Mouse (Mus musculus) midbrain, embryonic 13.5 days (tissue): ENCODE results near the gene Stx8. TPM values are rescaled to one million over a fixed set of nuclear protein-coding genes. Genes with fewer than 3 reads are reported as not detected.

Experiments used
- ATAC-seq: fragments of 200-750 bp; cut with Nextera tagmentation; 2 replicates; pipeline ENCODE4 v1.8.0; 2017; ENCODE audit warnings: mild to moderate bottlenecking, moderate TSS enrichment, moderate library complexity
- H3K27ac ChIP-seq: fragments of 300-500 bp; sonication (generic); 2 replicates; pipeline ENCODE4 v1.5.1; 2015; ENCODE audit warnings: inconsistent platforms, mild to moderate bottlenecking, moderate library complexity
- H3K27me3 ChIP-seq: fragments of 300-500 bp; sonication (generic); 2 replicates; pipeline ENCODE4 v1.6.1; 2015; ENCODE audit warnings: mild to moderate bottlenecking, inconsistent platforms
- H3K36me3 ChIP-seq: fragments of 300-500 bp; sonication (generic); 2 replicates; pipeline ENCODE4 v1.6.1; 2015; ENCODE audit warnings: mild to moderate bottlenecking, inconsistent platforms
- H3K4me1 ChIP-seq: fragments of 300-500 bp; sonication (generic); replicated peaks from 2 replicates; pipeline ENCODE4 v1.6.1; 2015; ENCODE audit warnings: inconsistent platforms
- H3K4me2 ChIP-seq: fragments of 300-500 bp; sonication (generic); replicated peaks from 2 replicates; pipeline ENCODE4 v1.6.1; 2015; ENCODE audit warnings: moderate library complexity, mild to moderate bottlenecking, inconsistent platforms
- H3K4me3 ChIP-seq: fragments of 300-500 bp; sonication (generic); replicated peaks from 2 replicates; pipeline ENCODE4 v1.5.1; 2015; ENCODE audit warnings: mild to moderate bottlenecking, inconsistent platforms
- H3K9ac ChIP-seq: fragments of 300-500 bp; sonication (generic); replicated peaks from 2 replicates; pipeline ENCODE4 v1.6.1; 2015; ENCODE audit warnings: mild to moderate bottlenecking, inconsistent platforms
- H3K9me3 ChIP-seq: fragments of 300-500 bp; sonication (generic); 2 replicates; pipeline ENCODE4 v1.6.1; 2016; ENCODE audit warnings: mild to moderate bottlenecking, inconsistent platforms
- WGBS: fragments of 180-500 bp; shearing (Covaris S2); methylation state at CpG from one replicate; pipeline ENCODE4 v1.1.7; 2015; 5-methylcytosine and 5-hydroxymethylcytosine counted together
- polyA plus RNA-seq: library from polyadenylated mRNA; unstranded; fragments of >200 nt; fragmentation: Nextera tagmentation; extraction: Ambion mirVana; gene quantifications from 2 replicates; pipeline ENCODE4 v1.2.1, GENCODE M21; 2015

The Stx8 gene
- polyA plus RNA-seq, 1 experiment from 2014 or later: 67.4 TPM

DNA sequence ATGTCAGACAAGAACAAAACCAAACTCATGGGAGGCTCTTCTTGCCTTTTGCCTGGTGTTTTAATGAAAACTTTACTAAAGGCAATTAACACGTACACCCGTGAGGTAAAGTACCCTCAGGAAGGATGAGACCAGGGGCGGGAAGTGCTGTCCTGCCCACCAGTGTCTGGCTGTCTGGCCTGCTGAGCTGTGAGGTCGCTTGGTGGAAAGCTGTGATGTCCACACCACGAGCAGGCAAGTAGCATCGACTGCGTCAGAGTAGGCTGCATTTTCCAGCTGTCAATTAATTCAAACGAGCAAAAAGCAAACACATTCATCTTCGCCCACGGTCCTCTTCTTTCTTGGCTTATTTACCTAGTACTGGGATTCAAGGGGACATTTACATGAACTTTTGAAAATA, 232.7 kb downstream of the Stx8 start:
- H3K36me3 ChIP-seq: no peaks in the 10 kb centered on the region
- H3K9me3 ChIP-seq: no peaks in the 10 kb centered on the region
- H3K27ac ChIP-seq: no peak overlapping the region
- no peaks in the 10 kb centered on the region for H3K27me3 ChIP-seq
- peaks cover 37% of the 10 kb centered on the region for H3K4me1 ChIP-seq
- 71% methylated on average over 10 of the region's 10 CpGs for WGBS
- no peak overlapping the region for H3K9ac ChIP-seq
- ATAC-seq: no peak
- no peak overlapping the region for H3K4me3 ChIP-seq
- no peak overlapping the region for H3K4me2 ChIP-seq

DNA sequence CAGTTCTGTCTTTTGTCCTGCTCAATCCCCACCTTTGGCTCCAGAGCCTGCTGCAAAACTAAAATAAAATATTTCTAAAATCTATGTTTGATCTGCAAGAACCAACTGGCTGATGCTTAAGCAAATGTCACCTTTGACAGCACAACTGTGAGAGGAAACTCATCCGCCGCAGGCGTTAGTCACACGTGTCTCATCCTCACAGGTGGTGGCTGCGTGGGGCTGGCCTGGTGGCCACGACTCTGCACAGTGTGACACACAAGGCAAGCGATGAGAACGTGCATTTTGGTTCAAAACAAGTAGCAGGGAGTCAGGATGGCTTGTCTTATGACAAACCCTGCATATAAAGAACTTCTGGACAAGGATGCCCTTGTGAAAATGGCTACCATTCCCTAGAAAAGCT, 233.1 kb downstream of the Stx8 start:
- Histone ChIP-seq H3K4me1 (peaks cover 37% of the 10 kb centered on the region), H3K4me2 (no peak overlapping the region), H3K27me3 (no peaks in the 10 kb centered on the region)

DNA sequence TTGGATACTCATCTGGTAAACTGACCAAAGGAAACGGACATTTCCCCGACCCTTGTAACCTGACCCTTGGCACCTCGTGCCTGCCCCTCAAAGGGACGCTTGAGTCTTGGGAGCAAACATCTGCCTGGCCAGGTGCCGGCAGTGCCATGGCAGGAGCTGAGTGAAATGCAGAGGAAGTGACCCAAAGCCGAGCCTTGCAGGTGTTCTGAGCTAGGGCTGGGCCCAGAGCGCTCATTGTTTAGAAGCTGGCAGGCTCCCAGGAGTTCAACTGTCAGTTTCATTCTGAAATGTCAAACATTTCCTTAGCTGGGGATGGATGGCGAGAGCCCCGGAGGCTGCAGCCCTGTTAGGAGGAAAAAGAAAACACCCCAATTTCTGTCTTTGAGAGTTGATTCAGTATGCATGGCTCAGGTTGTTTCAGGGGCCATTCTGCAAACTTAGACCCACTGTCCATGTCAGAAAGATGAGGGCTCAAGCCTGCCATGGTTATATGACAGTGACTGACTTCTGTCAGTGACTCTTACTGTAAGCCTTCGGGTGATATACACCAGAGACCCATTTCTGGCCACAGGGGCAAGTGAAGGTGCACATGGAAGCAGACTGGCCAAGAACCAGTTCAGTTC, 233.9 kb downstream of the Stx8 start:
- ATAC-seq: no peak

More for the DNA sequence above, 233.1 kb downstream of the Stx8 start:
- H3K9ac ChIP-seq: no peak overlapping the region
- H3K27ac ChIP-seq: 0 out of 2 replicates have a peak overlapping the region, but pooled peaks have one; percentile 1
- no peak for ATAC-seq
- 78% methylated on average over 8 of the region's 8 CpGs for WGBS
- H3K36me3 ChIP-seq: no peaks in the 10 kb centered on the region
- H3K4me3 ChIP-seq: no peak overlapping the region
- no peaks in the 10 kb centered on the region for H3K9me3 ChIP-seq

DNA sequence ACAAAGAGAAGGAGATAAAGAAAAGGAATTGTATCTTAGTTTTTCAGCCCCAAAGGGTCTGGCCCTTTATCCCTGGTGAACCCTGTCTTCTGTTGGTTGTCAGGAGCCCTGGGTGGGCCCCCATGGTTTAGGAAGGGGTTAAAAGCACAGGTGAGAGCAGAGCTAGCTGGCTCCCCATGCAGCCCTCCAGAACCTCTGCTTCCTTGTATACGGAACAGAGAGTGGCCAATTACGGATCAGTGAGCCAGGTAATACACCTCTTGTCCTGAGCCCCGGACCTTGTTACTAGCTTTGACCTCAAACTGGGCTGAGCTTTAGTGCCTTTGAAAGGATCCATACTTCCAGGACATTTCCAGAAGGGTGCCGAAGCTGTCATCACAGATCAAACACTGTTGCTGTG, 234.5 kb downstream of the Stx8 start:
- H3K9me3 ChIP-seq: no peaks in the 10 kb centered on the region
- no peak overlapping the region for H3K4me3 ChIP-seq
- H3K9ac ChIP-seq: no peak overlapping the region
- ATAC-seq: no peak
- no peak overlapping the region for H3K27ac ChIP-seq
- H3K27me3 ChIP-seq: no peaks in the 10 kb centered on the region
- WGBS: 79% methylated on average over 4 of the region's 4 CpGs
- peaks cover 30% of the 10 kb centered on the region for H3K4me1 ChIP-seq
- no peak overlapping the region for H3K4me2 ChIP-seq
- H3K36me3 ChIP-seq: no peaks in the 10 kb centered on the region

More for the DNA sequence above, 233.9 kb downstream of the Stx8 start:
- Histone ChIP-seq H3K27ac (no peak overlapping the region), H3K4me3 (no peak overlapping the region), H3K4me1 (peaks cover 34% of the 10 kb centered on the region), H3K36me3 (no peaks in the 10 kb centered on the region), H3K9ac (no peak overlapping the region), H3K27me3 (no peaks in the 10 kb centered on the region), H3K4me2 (no peak overlapping the region), H3K9me3 (no peaks in the 10 kb centered on the region)
- 37% methylated on average over 10 of the region's 10 CpGs for WGBS

DNA sequence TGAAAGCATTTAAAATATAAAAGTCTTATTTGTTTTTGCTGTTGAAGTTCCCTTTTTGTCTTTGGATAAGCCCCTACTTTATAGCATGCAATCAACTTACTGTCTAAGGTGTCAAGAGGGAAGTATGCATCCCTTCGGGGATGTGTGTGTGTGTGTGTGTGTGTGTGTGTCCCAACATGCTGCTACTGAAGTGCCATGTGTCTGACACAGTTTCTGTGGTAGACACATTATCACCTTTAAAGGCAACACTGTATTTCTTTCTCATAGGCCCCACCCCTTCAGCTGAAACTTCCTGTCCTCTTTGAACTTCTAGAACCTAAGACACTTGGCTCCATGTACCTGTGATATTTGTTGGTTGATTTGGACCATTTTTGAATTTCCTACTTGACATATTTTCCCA, 235.1 kb downstream of the Stx8 start:
- Histone ChIP-seq H3K4me3 (no peak overlapping the region), H3K9ac (no peak overlapping the region), H3K9me3 (no peaks in the 10 kb centered on the region), H3K4me1 (peaks cover 24% of the 10 kb centered on the region), H3K36me3 (no peaks in the 10 kb centered on the region), H3K4me2 (no peak overlapping the region), H3K27ac (no peak overlapping the region), H3K27me3 (no peaks in the 10 kb centered on the region)
- no peak for ATAC-seq
- WGBS: 89% methylated on average over 1 of the region's 1 CpGs

DNA sequence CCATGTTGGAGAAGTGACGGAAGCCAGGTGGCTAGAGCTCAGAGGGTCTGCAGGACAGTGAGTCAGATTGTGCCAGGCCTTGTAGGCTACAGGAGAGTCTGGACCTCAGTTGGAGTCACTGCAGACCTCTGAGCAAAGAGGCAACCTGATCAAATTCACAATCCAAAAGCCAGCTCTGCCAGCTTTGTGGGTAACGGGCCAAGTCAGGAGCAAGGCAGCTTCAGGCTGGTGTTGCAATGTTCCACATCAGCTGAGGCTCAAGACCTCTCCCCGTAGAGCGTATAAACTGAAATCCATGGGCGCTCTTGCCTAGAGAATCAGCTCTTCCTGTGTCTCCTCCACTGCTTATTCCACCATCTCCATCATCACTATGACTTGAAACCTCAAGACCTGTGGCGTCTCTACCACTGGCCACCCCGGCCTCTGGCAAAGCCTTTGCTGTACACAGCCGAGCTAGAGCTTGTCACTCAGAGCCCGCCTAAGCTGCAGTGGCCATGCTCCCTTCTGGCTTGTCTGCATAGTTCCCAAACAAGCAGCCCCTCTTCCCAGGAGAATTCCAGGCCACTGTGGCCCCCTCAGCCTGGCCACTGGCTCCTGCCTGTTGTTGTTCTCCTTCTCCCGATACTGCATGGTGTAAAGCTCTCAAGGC, 235.9 kb downstream of the Stx8 start:
- no peak for ATAC-seq
- H3K27me3 ChIP-seq: no peaks in the 10 kb centered on the region
- peaks cover 21% of the 10 kb centered on the region for H3K4me1 ChIP-seq
- H3K9ac ChIP-seq: 0 out of 2 replicates have a peak overlapping the region, but pooled peaks have one; percentile 10
- no peak overlapping the region for H3K4me2 ChIP-seq
- no peaks in the 10 kb centered on the region for H3K36me3 ChIP-seq
- H3K9me3 ChIP-seq: no peaks in the 10 kb centered on the region
- H3K27ac ChIP-seq: no peak overlapping the region
- WGBS: 79% methylated on average over 10 of the region's 10 CpGs
- no peak overlapping the region for H3K4me3 ChIP-seq

DNA sequence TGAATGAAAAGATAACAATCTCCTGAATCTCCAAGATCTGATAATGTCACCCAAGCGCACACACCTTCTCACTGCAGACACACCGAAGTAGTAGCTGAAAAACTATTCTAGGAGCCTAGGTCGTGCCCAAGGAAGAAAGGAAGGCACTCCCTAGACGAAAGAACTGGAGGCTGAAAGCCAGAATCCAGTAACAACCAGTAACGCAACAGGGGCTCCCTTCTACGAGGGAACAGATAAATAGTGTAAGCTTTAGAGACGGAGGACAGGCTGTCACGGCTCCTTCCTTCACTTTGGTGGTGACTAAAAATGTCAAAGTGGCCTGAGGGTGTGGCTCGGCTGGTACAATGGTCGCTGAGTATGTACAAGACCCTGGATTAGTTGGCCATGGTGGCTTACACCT, 236.6 kb downstream of the Stx8 start:
- peaks cover 27% of the 10 kb centered on the region for H3K4me1 ChIP-seq
- H3K9ac ChIP-seq: 0 out of 2 replicates have a peak overlapping the region, but pooled peaks have one; percentile 10
- no peak for ATAC-seq
- no peaks in the 10 kb centered on the region for H3K27me3 ChIP-seq
- no peak overlapping the region for H3K4me3 ChIP-seq
- no peaks in the 10 kb centered on the region for H3K9me3 ChIP-seq
- no peak overlapping the region for H3K4me2 ChIP-seq
- H3K36me3 ChIP-seq: no peaks in the 10 kb centered on the region
- H3K27ac ChIP-seq: no peak overlapping the region
- 52% methylated on average over 10 of the region's 10 CpGs for WGBS

DNA sequence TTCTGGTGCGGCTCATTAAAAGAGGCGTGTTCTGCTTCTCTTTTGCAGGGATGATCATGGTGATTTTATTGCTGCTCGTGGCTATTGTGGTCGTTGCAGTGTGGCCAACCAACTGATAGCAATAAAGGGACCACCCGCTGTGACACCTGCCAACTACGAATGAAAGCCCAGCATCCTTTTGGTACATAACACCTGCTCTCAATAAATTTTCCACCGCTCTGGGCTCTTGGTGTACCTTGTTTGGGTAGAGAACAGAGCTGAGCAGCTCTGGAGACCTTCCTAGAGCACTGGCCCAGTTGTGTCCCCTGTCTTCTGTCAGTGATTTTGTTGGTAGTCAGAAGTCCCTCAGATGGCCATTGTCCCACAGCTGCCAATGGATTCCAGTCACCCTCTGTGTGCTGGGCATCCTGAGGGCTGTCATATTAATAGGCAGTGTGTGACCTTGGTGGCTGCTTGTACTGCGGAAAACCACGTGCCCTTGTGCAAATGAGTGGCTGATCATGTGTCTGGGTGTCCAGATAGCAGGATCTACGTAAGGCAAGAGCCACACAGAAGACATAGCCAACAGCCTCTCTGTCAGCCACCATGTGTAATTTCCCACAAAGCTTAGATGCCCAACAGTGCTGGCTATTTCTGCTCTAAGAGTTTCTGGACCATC, 237.8 kb downstream of the Stx8 start:
- H3K9ac ChIP-seq: no peak overlapping the region
- H3K27me3 ChIP-seq: no peaks in the 10 kb centered on the region
- WGBS: 74% methylated on average over 10 of the region's 10 CpGs
- H3K27ac ChIP-seq: no peak overlapping the region
- H3K36me3 ChIP-seq: no peaks in the 10 kb centered on the region
- no peak overlapping the region for H3K4me2 ChIP-seq
- no peak for ATAC-seq
- no peaks in the 10 kb centered on the region for H3K9me3 ChIP-seq
- H3K4me3 ChIP-seq: no peak overlapping the region
- peaks cover 32% of the 10 kb centered on the region for H3K4me1 ChIP-seq

DNA sequence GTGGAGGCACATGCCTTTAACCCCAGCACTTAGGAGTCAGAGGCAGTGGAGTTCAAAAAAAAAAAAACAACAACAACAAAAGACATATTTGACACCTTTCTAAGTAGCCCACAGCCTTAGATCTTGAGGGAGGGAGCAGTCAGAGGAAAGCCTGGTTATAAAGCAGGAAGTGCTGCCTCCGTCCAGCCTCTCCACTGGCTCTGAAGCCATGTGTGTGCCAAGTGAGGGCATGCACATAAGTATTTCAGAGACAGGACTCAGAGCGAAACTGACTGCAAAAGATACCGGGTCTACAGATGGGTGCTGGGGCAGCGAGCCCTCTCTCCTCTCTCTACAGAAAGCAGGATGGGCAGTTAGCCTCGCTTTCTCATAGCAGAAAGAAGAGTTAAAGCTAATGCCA, 238.4 kb downstream of the Stx8 start:
- H3K27ac ChIP-seq: no peak overlapping the region
- H3K4me2 ChIP-seq: no peak overlapping the region
- H3K4me3 ChIP-seq: no peak overlapping the region
- peaks cover 29% of the 10 kb centered on the region for H3K4me1 ChIP-seq
- H3K9ac ChIP-seq: no peak overlapping the region
- H3K9me3 ChIP-seq: no peaks in the 10 kb centered on the region
- WGBS: 92% methylated on average over 5 of the region's 5 CpGs
- no peaks in the 10 kb centered on the region for H3K36me3 ChIP-seq
- no peaks in the 10 kb centered on the region for H3K27me3 ChIP-seq
- no peak for ATAC-seq

DNA sequence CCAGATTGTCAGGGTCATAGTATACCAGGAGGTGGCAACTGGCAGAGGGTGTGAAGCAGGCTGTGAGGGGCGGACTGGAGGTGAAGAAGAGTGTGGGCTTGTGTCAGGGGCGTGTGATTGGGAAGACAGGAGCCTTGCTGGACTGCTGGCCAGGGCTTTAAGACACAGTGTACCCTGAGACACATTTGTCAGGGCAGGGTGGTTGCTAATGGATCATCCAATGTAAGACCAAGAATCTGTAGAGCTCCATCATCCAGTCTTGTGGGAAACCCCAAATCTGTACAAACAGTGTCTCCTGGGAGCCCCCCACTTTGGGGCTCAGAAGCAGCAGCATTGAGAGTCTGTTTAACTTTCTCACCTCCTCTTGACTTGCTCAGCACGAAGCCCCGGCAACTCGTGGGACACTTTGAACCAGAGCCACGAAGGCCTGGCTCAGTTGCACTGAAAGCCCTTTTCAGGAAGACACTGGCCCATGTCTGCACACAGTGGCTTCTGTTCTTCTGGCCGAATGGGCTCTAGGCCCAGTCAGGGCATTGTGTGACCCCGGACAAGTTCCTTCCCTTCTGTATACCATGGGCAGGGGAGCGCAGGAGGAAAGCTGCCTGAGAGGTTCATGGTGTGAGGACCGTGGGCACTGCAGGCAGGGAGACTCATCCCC, 239.7 kb downstream of the Stx8 start:
- no peaks in the 10 kb centered on the region for H3K9me3 ChIP-seq
- H3K4me1 ChIP-seq: peaks cover 22% of the 10 kb centered on the region
- 89% methylated on average over 10 of the region's 10 CpGs for WGBS
- no peaks in the 10 kb centered on the region for H3K36me3 ChIP-seq
- H3K4me3 ChIP-seq: no peak overlapping the region
- no peaks in the 10 kb centered on the region for H3K27me3 ChIP-seq
- H3K9ac ChIP-seq: no peak overlapping the region
- H3K4me2 ChIP-seq: no peak overlapping the region
- ATAC-seq: 0 out of 2 replicates have a peak, but pooled peaks have one; percentile 20
- no peak overlapping the region for H3K27ac ChIP-seq

DNA sequence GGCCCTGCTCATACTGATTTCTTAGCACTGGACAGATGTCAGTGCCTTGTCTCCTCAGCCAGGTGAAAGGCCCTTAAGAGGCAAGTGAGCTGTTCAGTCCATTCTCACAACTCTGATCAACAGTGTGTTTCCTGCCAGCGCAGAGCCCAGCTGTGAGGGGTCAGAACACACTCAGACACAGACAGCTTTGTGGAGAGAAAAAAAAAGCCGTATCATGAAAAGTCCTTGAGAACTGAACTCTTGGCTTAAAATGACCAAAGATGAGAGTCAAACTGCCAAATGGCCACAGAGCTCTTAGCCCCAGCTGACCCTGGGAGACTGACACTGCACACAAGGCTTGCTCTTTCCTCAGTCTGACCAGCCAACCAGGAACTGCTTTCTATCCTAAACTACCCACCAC, 242.0 kb downstream of the Stx8 start:
- Histone ChIP-seq H3K9ac (no peak overlapping the region), H3K4me3 (no peak overlapping the region), H3K9me3 (no peaks in the 10 kb centered on the region), H3K27me3 (no peaks in the 10 kb centered on the region), H3K4me1 (peaks cover 24% of the 10 kb centered on the region), H3K36me3 (no peaks in the 10 kb centered on the region), H3K4me2 (no peak overlapping the region), H3K27ac (no peak overlapping the region)
- no peak for ATAC-seq
- 77% methylated on average over 2 of the region's 2 CpGs for WGBS

DNA sequence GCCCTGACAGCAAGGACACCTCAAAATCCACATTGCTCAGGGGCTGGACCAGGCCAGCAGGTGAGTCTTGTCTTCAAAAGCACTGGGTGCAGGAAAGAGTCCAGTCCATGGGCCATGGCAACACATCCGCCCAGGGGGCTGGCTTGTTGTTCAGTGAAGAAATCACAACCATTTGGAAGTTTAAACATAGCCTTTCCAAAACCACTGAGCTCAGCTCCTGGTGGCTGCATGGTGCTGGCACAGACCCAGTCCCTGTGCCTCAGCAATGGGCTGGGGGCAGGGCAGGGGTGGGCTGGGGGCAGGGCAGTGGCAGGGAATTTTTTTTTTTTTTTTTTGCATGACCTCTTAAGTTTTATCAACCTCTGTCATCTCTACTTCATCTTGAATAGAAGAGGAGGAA, 242.6 kb downstream of the Stx8 start:
- H3K27me3 ChIP-seq: 0 out of 2 replicates have a peak, but pooled peaks cover 3% of the 10 kb centered on the region
- no peak overlapping the region for H3K4me2 ChIP-seq
- H3K4me1 ChIP-seq: peaks cover 28% of the 10 kb centered on the region
- H3K36me3 ChIP-seq: no peaks in the 10 kb centered on the region
- H3K9me3 ChIP-seq: no peaks in the 10 kb centered on the region
- no peak overlapping the region for H3K9ac ChIP-seq
- no peak overlapping the region for H3K27ac ChIP-seq
- 92% methylated on average over 1 of the region's 1 CpGs for WGBS
- no peak for ATAC-seq
- H3K4me3 ChIP-seq: no peak overlapping the region
